Mouse (Mus musculus): ENCODE data around the gene Selenov.

DNA sequence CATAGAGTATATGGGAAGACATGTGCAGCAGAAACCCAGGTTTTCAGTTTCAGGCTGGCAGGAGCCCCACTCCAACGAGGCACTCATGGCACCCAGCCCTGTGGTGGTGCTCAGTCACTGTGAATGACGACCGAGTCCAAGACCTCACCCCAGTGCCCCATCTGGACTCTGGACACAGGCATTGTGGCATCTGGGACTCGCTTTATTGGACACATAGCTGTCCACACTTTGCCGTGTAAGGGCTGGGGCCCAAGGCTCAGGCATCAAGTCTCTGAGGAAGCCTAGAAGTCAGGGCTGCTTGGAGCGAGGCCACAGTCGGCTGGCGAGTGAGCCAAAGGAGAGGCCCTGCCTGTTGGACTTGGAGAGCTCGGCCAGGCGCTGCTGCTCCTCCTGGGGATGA is 14.7 kb upstream of the Selenov start:
- TF ChIP-seq NRF1 (IDR thresholded peaks at IDR 0.05; ENCODE audit: insufficient read depth, low read depth, low read length, poor library complexity, severe bottlenecking) (no peak), RCOR1 (IDR thresholded peaks at IDR 0.05; ENCODE audit: low read depth, low read length) (no peak), TCF12 (IDR thresholded peaks at IDR 0.05; ENCODE audit: low read depth, low read length) (no peak), POLR2A (IDR thresholded peaks at IDR 0.05; ENCODE audit: control insufficient read depth in 1 of 2, insufficient read depth in 1 of 2, low read depth in 1 of 2, low read length in 2 of 2, poor library complexity in 1 of 2) (no peak), TBP (IDR thresholded peaks at IDR 0.05; ENCODE audit: low read depth, low read length) (no peak), MXI1 (IDR thresholded peaks at IDR 0.05; ENCODE audit: low read depth, low read length) (no peak), ZKSCAN1 (IDR thresholded peaks at IDR 0.05; ENCODE audit: low read depth, low read length) (no peak), CTCF (IDR thresholded peaks at IDR 0.05 in 2 of 3, conservative IDR thresholded peaks at IDR 0.05 in 1 of 3; ENCODE audit: control insufficient read depth in 1 of 3, insufficient read depth in 1 of 3, low read depth in 2 of 3, low read length in 3 of 3, poor library complexity in 1 of 3, severe bottlenecking in 1 of 3) (no peak), E2F4 (IDR thresholded peaks at IDR 0.05; ENCODE audit: borderline replicate concordance, low read depth, low read length) (no peak), JUND (IDR thresholded peaks at IDR 0.05; ENCODE audit: low read depth, low read length) (no peak), MAFK (IDR thresholded peaks at IDR 0.05; ENCODE audit: borderline replicate concordance, low read depth, low read length) (no peak), GATA1 (IDR thresholded peaks at IDR 0.05; ENCODE audit: low read depth, low read length) (no peak), EP300 (IDR thresholded peaks at IDR 0.05; ENCODE audit: low read depth in 1 of 2, low read length in 2 of 2) (no peak), MYC (IDR thresholded peaks at IDR 0.05; ENCODE audit: low read depth, low read length) (no peak)

All from MEL (cell line).